Mouse (Mus musculus) stomach, postnatal 0 days (tissue): ENCODE measurements at regions not wholly inside any gene's neighbourhood (a gene's known extent, or its start where the extent isn't known, plus 50 kb on each side); places are given as distances from the start of the nearest gene placed in this dataset.
A peak's percentile ranks its signal among the peaks of the same experiment; 100 is the strongest.

Experiments used
- ATAC-seq: fragments of 200-750 bp; cut with Nextera tagmentation; 2 replicates; pipeline ENCODE4 v1.8.0; 2017; ENCODE audit not compliant: low FRiP score, low TSS enrichment
- DNase-seq: peaks from one replicate; pipeline ENCODE4 v3.0.0-alpha.2; 2016; ENCODE audit warnings: low spot score
- H3K27ac ChIP-seq: fragments of 300-500 bp; sonication (generic); replicated peaks from 2 replicates; pipeline ENCODE4 v1.5.1; 2014; ENCODE audit warnings: mild to moderate bottlenecking, control low read depth
- H3K27me3 ChIP-seq: fragments of 300-500 bp; sonication (generic); 2 replicates; pipeline ENCODE4 v1.6.1; 2014; ENCODE audit warnings: low read length; ENCODE audit not compliant: control insufficient read depth, insufficient read depth
- H3K36me3 ChIP-seq: fragments of 300-500 bp; sonication (generic); 2 replicates; pipeline ENCODE4 v1.6.1; 2014; ENCODE audit warnings: low read length, mixed read lengths; ENCODE audit not compliant: control insufficient read depth, insufficient read depth
- H3K4me1 ChIP-seq: fragments of 300-500 bp; sonication (generic); replicated peaks from 2 replicates; pipeline ENCODE4 v1.6.1; 2014; ENCODE audit warnings: antibody characterized with exemption; ENCODE audit not compliant: control insufficient read depth, insufficient read depth
- H3K4me2 ChIP-seq: fragments of 300-500 bp; sonication (generic); replicated peaks from 2 replicates; pipeline ENCODE4 v1.6.1; 2014; ENCODE audit warnings: low read depth, mild to moderate bottlenecking, control low read depth, moderate library complexity
- H3K4me3 ChIP-seq: fragments of 300-500 bp; sonication (generic); 2 replicates; pipeline ENCODE4 v1.5.1; 2014; ENCODE audit warnings: low read depth, low read length, control low read depth
- H3K9ac ChIP-seq: fragments of 300-500 bp; sonication (generic); 2 replicates; pipeline ENCODE4 v1.6.1; 2014; ENCODE audit warnings: mild to moderate bottlenecking, low read length, control low read depth, mixed read lengths
- H3K9me3 ChIP-seq: fragments of 300-500 bp; sonication (generic); 2 replicates; pipeline ENCODE4 v1.6.1; 2016; ENCODE audit warnings: low read length; ENCODE audit not compliant: control insufficient read depth
- CTCF ChIP-seq: IDR thresholded peaks from 2 replicates; pipeline ENCODE4 v1.5.1; 2016; ENCODE audit warnings: antibody characterized with exemption, low read depth, mild to moderate bottlenecking, moderate library complexity
- EP300 ChIP-seq: optimal IDR thresholded peaks from 2 replicates; pipeline ENCODE3; 2016; ENCODE audit warnings: antibody characterized with exemption
- WGBS: fragments of 180-500 bp; shearing (Covaris S2); extraction: QIAGEN DNeasy Blood & Tissue Kit; methylation state at CpG from one replicate; pipeline ENCODE4 v1.1.7; 2014; 5-methylcytosine and 5-hydroxymethylcytosine counted together

GRCm38 (mm10) chr5:42989287-42989686 lies 243.7 kb upstream of the Cpeb2 start:
- H3K36me3 ChIP-seq = no peaks in the 10 kb centered on the region
- H3K9me3 ChIP-seq = no peaks in the 10 kb centered on the region
- TF ChIP-seq CTCF = no peak
- no peak for TF ChIP-seq EP300
- no peaks in the 10 kb centered on the region for H3K27me3 ChIP-seq
- no peak overlapping the region for H3K4me3 ChIP-seq
- ATAC-seq = no peak
- no peak overlapping the region for H3K9ac ChIP-seq
- no peak for DNase-seq
- no peaks in the 10 kb centered on the region for H3K4me1 ChIP-seq
- no peak overlapping the region for H3K27ac ChIP-seq
- no peak overlapping the region for H3K4me2 ChIP-seq
- 75% methylated on average over 3 of the region's 3 CpGs for WGBS

GRCm38 (mm10) chr5:43024006-43024593 lies 208.9 kb upstream of the Cpeb2 start:
- peak; percentile 98 for ATAC-seq

GRCm38 (mm10) chr5:43031285-43031684 lies 201.7 kb upstream of the Cpeb2 start:
- TF ChIP-seq EP300 (no peak), CTCF (no peak)

More at GRCm38 (mm10) chr5:43024006-43024593, 208.9 kb upstream of the Cpeb2 start:
- Histone ChIP-seq H3K4me1 (no peaks in the 10 kb centered on the region), H3K36me3 (no peaks in the 10 kb centered on the region), H3K27me3 (no peaks in the 10 kb centered on the region), H3K27ac (peak overlapping the region; percentile 82), H3K9me3 (no peaks in the 10 kb centered on the region), H3K9ac (no peak overlapping the region), H3K4me3 (no peak overlapping the region), H3K4me2 (0 out of 2 replicates have a peak overlapping the region, but pooled peaks have one; percentile 3)
- peak; percentile 72 for DNase-seq
- 53% methylated on average over 7 of the region's 7 CpGs for WGBS
- TF ChIP-seq EP300 (peak; percentile 70), CTCF (0 out of 2 replicates have a peak, but pooled peaks have one; percentile 6)

GRCm38 (mm10) chr5:43031916-43032315 lies 201.1 kb upstream of the Cpeb2 start:
- Histone ChIP-seq H3K4me2 (no peak overlapping the region), H3K27ac (no peak overlapping the region), H3K27me3 (no peaks in the 10 kb centered on the region), H3K4me3 (no peak overlapping the region), H3K9ac (no peak overlapping the region), H3K9me3 (no peaks in the 10 kb centered on the region), H3K36me3 (no peaks in the 10 kb centered on the region), H3K4me1 (no peaks in the 10 kb centered on the region)
- 64% methylated on average over 5 of the region's 5 CpGs for WGBS
- ATAC-seq = no peak
- no peak for DNase-seq
- TF ChIP-seq CTCF (no peak), EP300 (no peak)

More at GRCm38 (mm10) chr5:43031285-43031684, 201.7 kb upstream of the Cpeb2 start:
- Histone ChIP-seq H3K9ac (no peak overlapping the region), H3K4me3 (no peak overlapping the region), H3K9me3 (no peaks in the 10 kb centered on the region), H3K4me1 (no peaks in the 10 kb centered on the region), H3K27ac (no peak overlapping the region), H3K27me3 (no peaks in the 10 kb centered on the region), H3K4me2 (no peak overlapping the region), H3K36me3 (no peaks in the 10 kb centered on the region)
- DNase-seq (no peak), ATAC-seq (no peak)
- WGBS = 77% methylated on average over 3 of the region's 3 CpGs

GRCm38 (mm10) chr5:43034421-43034820 lies 198.5 kb upstream of the Cpeb2 start:
- Histone ChIP-seq H3K4me1 (no peaks in the 10 kb centered on the region), H3K9ac (no peak overlapping the region), H3K4me3 (no peak overlapping the region), H3K27ac (no peak overlapping the region), H3K36me3 (no peaks in the 10 kb centered on the region), H3K27me3 (no peaks in the 10 kb centered on the region), H3K4me2 (no peak overlapping the region), H3K9me3 (no peaks in the 10 kb centered on the region)
- 77% methylated on average over 1 of the region's 1 CpGs for WGBS
- DNase-seq (no peak), ATAC-seq (no peak)
- TF ChIP-seq EP300 (no peak), CTCF (no peak)

- WGBS = 57% methylated on average over 3 of the region's 3 CpGs
- no peaks in the 10 kb centered on the region for H3K27me3 ChIP-seq
- no peaks in the 10 kb centered on the region for H3K36me3 ChIP-seq
- DNase-seq = peak; percentile 35
- H3K4me1 ChIP-seq = no peaks in the 10 kb centered on the region
- H3K9me3 ChIP-seq = no peaks in the 10 kb centered on the region
- no peak overlapping the region for H3K27ac ChIP-seq
- ATAC-seq = 0 out of 2 replicates have a peak, but pooled peaks have one; percentile 29
- no peak overlapping the region for H3K4me2 ChIP-seq
- no peak for TF ChIP-seq CTCF
- no peak for TF ChIP-seq EP300
- H3K9ac ChIP-seq = no peak overlapping the region
- no peak overlapping the region for H3K4me3 ChIP-seq
Observed at GRCm38 (mm10) chr5:43037592-43037991, 195.4 kb upstream of the Cpeb2 start.
